Mouse (Mus musculus) forebrain, embryonic 11.5 days (tissue): ENCODE data around the gene Sspo. TPM values are rescaled to one million over a fixed set of nuclear protein-coding genes. Genes with fewer than 3 reads are reported as not detected.

Experiments
- ATAC-seq: fragments of 200-750 bp; cut with Nextera tagmentation; replicated peaks from 2 replicates; pipeline ENCODE4 v1.8.0; 2017; ENCODE audit warnings: moderate TSS enrichment; ENCODE audit not compliant: low FRiP score
- DNase-seq: peaks from one replicate; pipeline ENCODE4 v3.0.0-alpha.2; 2017; ENCODE audit warnings: low spot score
- H3K27ac ChIP-seq: fragments of 300-500 bp; sonication (generic); 2 replicates; pipeline ENCODE4 v1.5.1; 2014; ENCODE audit warnings: low read depth, low read length
- H3K27me3 ChIP-seq: fragments of 300-500 bp; sonication (generic); 2 replicates; pipeline ENCODE4 v1.6.1; 2014; ENCODE audit warnings: mild to moderate bottlenecking, low read length, mixed read lengths; ENCODE audit not compliant: control insufficient read depth, insufficient read depth
- H3K36me3 ChIP-seq: fragments of 300-500 bp; sonication (generic); 2 replicates; pipeline ENCODE4 v1.6.1; 2014; ENCODE audit warnings: mild to moderate bottlenecking, low read length, moderate library complexity, mixed read lengths; ENCODE audit not compliant: control insufficient read depth, insufficient read depth
- H3K4me1 ChIP-seq: fragments of 300-500 bp; sonication (generic); replicated peaks from 2 replicates; pipeline ENCODE4 v1.6.1; 2014; ENCODE audit warnings: low read length, mixed read lengths; ENCODE audit not compliant: control insufficient read depth, insufficient read depth
- H3K4me2 ChIP-seq: fragments of 300-500 bp; sonication (generic); 2 replicates; pipeline ENCODE4 v1.6.1; 2014; ENCODE audit warnings: low read depth, mild to moderate bottlenecking, low read length, moderate library complexity, mixed read lengths; ENCODE audit not compliant: severe bottlenecking
- H3K4me3 ChIP-seq: fragments of 300-500 bp; sonication (generic); 2 replicates; pipeline ENCODE4 v1.5.1; 2014; ENCODE audit warnings: low read depth, low read length
- H3K9ac ChIP-seq: fragments of 300-500 bp; sonication (generic); 2 replicates; pipeline ENCODE4 v1.6.1; 2014; ENCODE audit warnings: low read length
- H3K9me3 ChIP-seq: fragments of 300-500 bp; sonication (generic); 2 replicates; pipeline ENCODE4 v1.6.1; 2016; ENCODE audit warnings: low read length, mixed read lengths; ENCODE audit not compliant: control insufficient read depth
- WGBS: fragments of 180-500 bp; shearing (Covaris S2); extraction: QIAGEN DNeasy Blood & Tissue Kit; methylation state at CpG from one replicate; pipeline ENCODE4 v1.1.7; 2014; 5-methylcytosine and 5-hydroxymethylcytosine counted together
- polyA plus RNA-seq: library from polyadenylated mRNA; unstranded; fragments of >200 nt; fragmentation: Nextera tagmentation; extraction: Ambion mirVana; gene quantifications from 2 replicates; pipeline ENCODE4 v1.2.1, GENCODE M21; 2014

The Sspo gene
- polyA plus RNA-seq, 1 experiment from 2014 or later, result 0.29 TPM

- no peaks in the 10 kb centered on the region for H3K9me3 ChIP-seq
- DNase-seq, result no peak
- H3K4me2 ChIP-seq, result no peak overlapping the region
- peaks cover 28% of the 10 kb centered on the region for H3K4me1 ChIP-seq
- no peak overlapping the region for H3K9ac ChIP-seq
- no peak overlapping the region for H3K27ac ChIP-seq
- 36% methylated on average over 14 of the region's 14 CpGs for WGBS
- H3K36me3 ChIP-seq, result no peaks in the 10 kb centered on the region; the same call in 1 of the 2 replicates
- no peak overlapping the region for H3K4me3 ChIP-seq
- H3K27me3 ChIP-seq, result peaks cover 28% of the 10 kb centered on the region
- no peak for ATAC-seq
Measured at GRCm38 (mm10) chr6:48440306-48441014, 7.6 kb upstream of the Sspo start.

- 2% methylated on average over 19 of the region's 19 CpGs for WGBS
- Histone ChIP-seq H3K9me3 (no peaks in the 10 kb centered on the region), H3K36me3 (no peaks in the 10 kb centered on the region), H3K4me1 (peaks cover 22% of the 10 kb centered on the region), H3K9ac (peak overlapping the region; percentile 50), H3K4me2 (peak overlapping the region; percentile 51), H3K27me3 (peaks cover 10% of the 10 kb centered on the region), H3K4me3 (peak overlapping the region; percentile 74), H3K27ac (peak overlapping the region; percentile 66; the same call in 1 of the 2 replicates)
- ATAC-seq (peak; percentile 93), DNase-seq (no peak)
Measured at GRCm38 (mm10) chr6:48443592-48444309, 4.3 kb upstream of the Sspo start.

- ATAC-seq (peak; percentile 80), DNase-seq (peak; percentile 99)
- Histone ChIP-seq H3K9ac (peak overlapping the region; percentile 84), H3K36me3 (no peaks in the 10 kb centered on the region), H3K27ac (peak overlapping the region; percentile 84), H3K4me1 (peaks cover 14% of the 10 kb centered on the region), H3K4me3 (peak overlapping the region; percentile 74), H3K4me2 (peak overlapping the region; percentile 96), H3K27me3 (peaks cover 2% of the 10 kb centered on the region; the same call in 1 of the 2 replicates), H3K9me3 (no peaks in the 10 kb centered on the region)
- under 1% methylated on average over 31 of the region's 34 CpGs for WGBS
Measured at GRCm38 (mm10) chr6:48444310-48445180, 3.5 kb upstream of the Sspo start.

- Histone ChIP-seq H3K4me3 (peak within 1 kb of the TSS; percentile 74), H3K4me1 (peaks cover 11% of the 10 kb centered on the region; the same call in 1 of the 2 replicates), H3K9me3 (no peaks in the 10 kb centered on the region), H3K36me3 (no peaks in the 10 kb centered on the region), H3K27ac (peak within 1 kb of the TSS; percentile 84), H3K9ac (peak within 1 kb of the TSS; percentile 84), H3K27me3 (no peaks in the 10 kb centered on the region), H3K4me2 (peak within 1 kb of the TSS; percentile 96)
- ATAC-seq (peak; percentile 16), DNase-seq (peak; percentile 82)
- under 1% methylated on average over 65 of the region's 65 CpGs for WGBS
Measured at GRCm38 (mm10) chr6:48445181-48446101, 2.6 kb upstream of the Sspo start, which contains the start of gene Zfp467. Gene Zfp467 (minus strand): TSS chr6:48445825.

- DNase-seq (no peak), ATAC-seq (no peak)
- Histone ChIP-seq H3K9ac (peak overlapping the region; percentile 16), H3K4me2 (peak overlapping the region; percentile 96), H3K27ac (no peak overlapping the region), H3K27me3 (no peaks in the 10 kb centered on the region), H3K9me3 (no peaks in the 10 kb centered on the region), H3K4me3 (no peak overlapping the region), H3K36me3 (no peaks in the 10 kb centered on the region), H3K4me1 (peaks cover 5% of the 10 kb centered on the region; the same call in 1 of the 2 replicates)
- 29% methylated on average over 3 of the region's 3 CpGs for WGBS
Measured at GRCm38 (mm10) chr6:48446256-48446655, 1.8 kb upstream of the Sspo start.

GRCm38 (mm10) chr6:48446896-48447295, 1.1 kb upstream of the Sspo start:
- no peak for DNase-seq
- Histone ChIP-seq H3K27ac (no peak overlapping the region), H3K36me3 (no peaks in the 10 kb centered on the region), H3K27me3 (no peaks in the 10 kb centered on the region), H3K9ac (no peak overlapping the region), H3K9me3 (no peaks in the 10 kb centered on the region), H3K4me3 (no peak overlapping the region), H3K4me1 (peaks cover 4% of the 10 kb centered on the region; the same call in 1 of the 2 replicates), H3K4me2 (no peak overlapping the region)
- ATAC-seq, result no peak
- 73% methylated on average over 3 of the region's 3 CpGs for WGBS

- H3K9ac ChIP-seq, result no peak overlapping the region
- no peak overlapping the region for H3K4me2 ChIP-seq
- ATAC-seq (no peak), DNase-seq (no peak)
- no peaks in the 10 kb centered on the region for H3K27me3 ChIP-seq
- peaks cover under 1% of the 10 kb centered on the region; the same call in 1 of the 2 replicates for H3K4me1 ChIP-seq
- H3K36me3 ChIP-seq, result no peaks in the 10 kb centered on the region
- 79% methylated on average over 7 of the region's 7 CpGs for WGBS
- no peaks in the 10 kb centered on the region for H3K9me3 ChIP-seq
- no peak overlapping the region for H3K4me3 ChIP-seq
- no peak overlapping the region for H3K27ac ChIP-seq
Measured at GRCm38 (mm10) chr6:48448527-48448926, 498 bp downstream of the Sspo start.
